Mouse (Mus musculus) hindbrain, embryonic 13.5 days (tissue): ENCODE data around the gene Pdzrn3. TPM values are rescaled to one million over a fixed set of nuclear protein-coding genes. Genes with fewer than 3 reads are reported as not detected.

Experiments
- ATAC-seq: fragments of 200-750 bp; cut with Nextera tagmentation; 2 replicates; pipeline ENCODE4 v1.8.0; 2017; ENCODE audit warnings: moderate TSS enrichment; ENCODE audit not compliant: low FRiP score
- H3K27ac ChIP-seq: fragments of 300-500 bp; sonication (generic); 2 replicates; pipeline ENCODE4 v1.5.1; 2015; ENCODE audit warnings: inconsistent platforms, mild to moderate bottlenecking, moderate library complexity
- H3K27me3 ChIP-seq: fragments of 300-500 bp; sonication (generic); 2 replicates; pipeline ENCODE4 v1.6.1; 2015; ENCODE audit warnings: mild to moderate bottlenecking, inconsistent platforms
- H3K36me3 ChIP-seq: fragments of 300-500 bp; sonication (generic); 2 replicates; pipeline ENCODE4 v1.6.1; 2015; ENCODE audit warnings: mild to moderate bottlenecking, inconsistent platforms
- H3K4me1 ChIP-seq: fragments of 300-500 bp; sonication (generic); replicated peaks from 2 replicates; pipeline ENCODE4 v1.6.1; 2015; ENCODE audit warnings: inconsistent platforms
- H3K4me2 ChIP-seq: fragments of 300-500 bp; sonication (generic); 2 replicates; pipeline ENCODE4 v1.6.1; 2015; ENCODE audit warnings: inconsistent platforms, mild to moderate bottlenecking, moderate library complexity
- H3K4me3 ChIP-seq: fragments of 300-500 bp; sonication (generic); 2 replicates; pipeline ENCODE4 v1.5.1; 2015; ENCODE audit warnings: mild to moderate bottlenecking, inconsistent platforms
- H3K9ac ChIP-seq: fragments of 300-500 bp; sonication (generic); 2 replicates; pipeline ENCODE4 v1.6.1; 2015; ENCODE audit warnings: mild to moderate bottlenecking, inconsistent platforms
- H3K9me3 ChIP-seq: fragments of 300-500 bp; sonication (generic); 2 replicates; pipeline ENCODE4 v1.6.1; 2016; ENCODE audit warnings: inconsistent platforms
- WGBS: fragments of 180-500 bp; shearing (Covaris S2); methylation state at CpG from one replicate; pipeline ENCODE4 v1.1.7; 2015; 5-methylcytosine and 5-hydroxymethylcytosine counted together
- polyA plus RNA-seq: library from polyadenylated mRNA; unstranded; fragments of >200 nt; fragmentation: Nextera tagmentation; extraction: Ambion mirVana; gene quantifications from 2 replicates; pipeline ENCODE4 v1.2.1, GENCODE M21; 2015

Gene Pdzrn3
- polyA plus RNA-seq, 1 experiment from 2014 or later = 28.8 TPM

DNA sequence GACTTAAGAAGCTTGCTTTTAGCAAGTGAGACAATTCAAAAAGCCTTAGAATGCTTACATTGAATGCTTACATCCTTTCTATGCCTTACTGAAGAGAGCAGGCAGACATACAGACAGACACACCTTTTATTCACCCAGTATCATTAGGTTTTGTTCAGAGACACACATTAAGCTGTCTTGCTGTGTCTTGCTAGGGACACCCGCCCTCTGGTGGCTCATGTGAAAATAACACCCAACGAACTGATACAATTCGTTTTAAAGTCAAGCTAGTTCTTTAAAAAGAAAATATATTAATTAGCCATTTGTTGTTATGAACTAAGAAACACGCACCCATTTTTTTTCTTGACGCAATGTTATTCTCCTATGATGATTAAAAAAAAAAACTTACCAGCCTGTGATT lies 180.1 kb downstream of the Pdzrn3 start:
- Histone ChIP-seq H3K4me1 (peaks cover 73% of the 10 kb centered on the region), H3K36me3 (no peaks in the 10 kb centered on the region), H3K9me3 (no peaks in the 10 kb centered on the region), H3K9ac (peak overlapping the region; percentile 6; the same call in 1 of the 2 replicates), H3K4me2 (peak overlapping the region; percentile 78), H3K4me3 (peak overlapping the region; percentile 49), H3K27ac (peak overlapping the region; percentile 86; the same call in 1 of the 2 replicates), H3K27me3 (peaks cover 4% of the 10 kb centered on the region; the same call in 1 of the 2 replicates)
- no peak for ATAC-seq
- 7% methylated on average over 5 of the region's 5 CpGs for WGBS

DNA sequence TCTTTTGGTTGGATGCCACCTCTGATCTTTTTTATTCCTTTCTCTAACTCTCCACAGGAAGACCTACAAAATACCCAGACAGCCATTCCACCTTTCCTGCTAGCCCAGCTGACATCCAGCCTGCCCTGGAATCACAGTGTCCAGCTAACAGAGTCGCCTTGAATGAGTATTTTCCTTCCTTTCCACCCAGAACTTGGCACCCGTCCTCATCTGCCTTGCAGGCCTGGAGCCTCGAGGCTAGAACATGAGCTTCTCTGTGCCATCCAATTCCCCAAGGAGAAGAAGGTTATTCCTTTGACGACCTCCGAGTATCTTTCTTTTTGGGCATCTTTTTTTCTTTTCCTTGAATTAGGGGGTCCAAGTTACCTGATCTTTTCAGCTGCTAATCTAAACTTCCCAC lies 181.8 kb downstream of the Pdzrn3 start:
- Histone ChIP-seq H3K27me3 (peaks cover 4% of the 10 kb centered on the region; the same call in 1 of the 2 replicates), H3K4me2 (peak overlapping the region; percentile 46), H3K27ac (peak overlapping the region; percentile 13), H3K9me3 (no peaks in the 10 kb centered on the region), H3K4me1 (peaks cover 73% of the 10 kb centered on the region), H3K36me3 (0 out of 2 replicates have a peak, but pooled peaks cover 2% of the 10 kb centered on the region), H3K9ac (peak overlapping the region; percentile 60), H3K4me3 (peak overlapping the region; percentile 49)
- WGBS = 59% methylated on average over 5 of the region's 5 CpGs
- no peak for ATAC-seq

DNA sequence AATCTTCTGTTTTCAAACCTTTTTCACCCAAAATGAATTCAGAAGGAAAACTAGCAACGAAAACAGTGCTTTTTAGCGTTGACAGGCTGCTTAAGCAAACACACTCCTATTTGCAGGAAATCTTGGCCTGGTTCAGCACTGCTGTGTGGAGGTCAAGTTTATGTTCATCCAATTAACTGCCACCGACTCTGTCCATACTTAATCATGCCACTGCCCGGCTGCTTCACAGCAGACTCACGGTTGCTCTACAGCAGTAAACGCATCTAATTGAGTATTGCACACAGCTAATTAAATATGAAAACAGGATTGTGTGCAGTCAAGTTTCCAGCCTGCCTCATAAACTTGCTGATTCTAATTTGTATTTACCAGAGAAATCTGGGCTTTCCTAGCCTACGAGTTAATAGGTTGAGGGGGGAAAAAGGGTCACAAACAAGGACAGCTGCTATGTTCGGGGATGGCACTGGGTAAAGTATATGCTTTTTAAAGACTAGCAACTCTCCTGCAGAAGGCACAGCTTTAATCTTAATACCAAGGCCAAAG lies 183.2 kb downstream of the Pdzrn3 start:
- no peak overlapping the region for H3K4me3 ChIP-seq
- peak overlapping the region; percentile 64 for H3K27ac ChIP-seq
- 0 out of 2 replicates have a peak, but pooled peaks cover 10% of the 10 kb centered on the region for H3K36me3 ChIP-seq
- H3K27me3 ChIP-seq = peaks cover 4% of the 10 kb centered on the region; the same call in 1 of the 2 replicates
- H3K9me3 ChIP-seq = no peaks in the 10 kb centered on the region
- H3K4me1 ChIP-seq = peaks cover 59% of the 10 kb centered on the region
- ATAC-seq = no peak
- H3K9ac ChIP-seq = no peak overlapping the region
- 39% methylated on average over 8 of the region's 8 CpGs for WGBS
- H3K4me2 ChIP-seq = peak overlapping the region; percentile 46

DNA sequence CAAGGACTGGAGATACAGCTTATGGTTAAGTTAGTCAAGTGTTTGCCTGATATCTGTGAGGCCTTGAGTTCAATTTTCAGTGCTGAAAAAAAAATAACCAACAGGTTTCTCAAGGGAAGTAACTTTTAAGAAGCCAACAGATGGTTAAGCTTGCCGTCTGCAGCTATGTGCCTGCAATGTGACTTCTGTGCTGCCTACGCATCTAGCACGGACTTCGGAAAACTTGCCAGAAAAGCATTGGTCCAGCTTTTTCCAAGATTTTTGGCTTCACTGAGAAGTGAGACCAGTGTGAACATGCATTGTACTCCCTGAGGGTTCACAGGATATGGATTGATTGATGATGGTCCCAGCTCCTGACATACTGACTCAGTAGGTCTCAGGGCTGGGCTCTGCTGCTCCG lies 186.1 kb downstream of the Pdzrn3 start:
- 92% methylated on average over 5 of the region's 5 CpGs for WGBS

GRCm38 (mm10) chr6:101187322-101187721 lies 190.4 kb downstream of the Pdzrn3 start:
- no peak for ATAC-seq
- H3K27me3 ChIP-seq = no peaks in the 10 kb centered on the region; the same call in 1 of the 2 replicates
- H3K36me3 ChIP-seq = 0 out of 2 replicates have a peak, but pooled peaks cover 10% of the 10 kb centered on the region
- H3K27ac ChIP-seq = 0 out of 2 replicates have a peak overlapping the region, but pooled peaks have one; percentile 8
- 62% methylated on average over 6 of the region's 6 CpGs for WGBS
- no peak overlapping the region for H3K4me3 ChIP-seq
- peaks cover 34% of the 10 kb centered on the region for H3K4me1 ChIP-seq
- H3K4me2 ChIP-seq = no peak overlapping the region
- H3K9me3 ChIP-seq = no peaks in the 10 kb centered on the region
- no peak overlapping the region for H3K9ac ChIP-seq

More for the DNA sequence above, 186.1 kb downstream of the Pdzrn3 start:
- H3K9me3 ChIP-seq = no peaks in the 10 kb centered on the region
- H3K36me3 ChIP-seq = 0 out of 2 replicates have a peak, but pooled peaks cover 10% of the 10 kb centered on the region
- H3K4me3 ChIP-seq = no peak overlapping the region
- H3K9ac ChIP-seq = no peak overlapping the region
- no peak overlapping the region for H3K27ac ChIP-seq
- ATAC-seq = no peak
- no peak overlapping the region for H3K4me2 ChIP-seq
- H3K4me1 ChIP-seq = peaks cover 53% of the 10 kb centered on the region
- no peaks in the 10 kb centered on the region for H3K27me3 ChIP-seq

GRCm38 (mm10) chr6:101186887-101187286 lies 190.8 kb downstream of the Pdzrn3 start:
- no peak overlapping the region for H3K9ac ChIP-seq
- WGBS = 88% methylated on average over 3 of the region's 3 CpGs
- ATAC-seq = no peak

GRCm38 (mm10) chr6:101184103-101184785 lies 193.5 kb downstream of the Pdzrn3 start:
- H3K36me3 ChIP-seq = no peaks in the 10 kb centered on the region
- no peak overlapping the region for H3K4me3 ChIP-seq
- no peaks in the 10 kb centered on the region for H3K9me3 ChIP-seq
- no peak overlapping the region for H3K4me2 ChIP-seq
- H3K9ac ChIP-seq = no peak overlapping the region
- no peaks in the 10 kb centered on the region; the same call in 1 of the 2 replicates for H3K27me3 ChIP-seq
- H3K27ac ChIP-seq = peak overlapping the region; percentile 64
- no peak for ATAC-seq
- 53% methylated on average over 10 of the region's 10 CpGs for WGBS
- H3K4me1 ChIP-seq = peaks cover 40% of the 10 kb centered on the region

More at GRCm38 (mm10) chr6:101186887-101187286, 190.8 kb downstream of the Pdzrn3 start:
- no peak overlapping the region for H3K4me3 ChIP-seq
- no peak overlapping the region for H3K4me2 ChIP-seq
- H3K27me3 ChIP-seq = no peaks in the 10 kb centered on the region; the same call in 1 of the 2 replicates
- peaks cover 34% of the 10 kb centered on the region for H3K4me1 ChIP-seq
- H3K9me3 ChIP-seq = no peaks in the 10 kb centered on the region
- 0 out of 2 replicates have a peak, but pooled peaks cover 10% of the 10 kb centered on the region for H3K36me3 ChIP-seq
- no peak overlapping the region for H3K27ac ChIP-seq

GRCm38 (mm10) chr6:101170699-101171098 lies 207.0 kb downstream of the Pdzrn3 start:
- WGBS = 69% methylated on average over 7 of the region's 7 CpGs
- Histone ChIP-seq H3K9ac (no peak overlapping the region), H3K4me3 (no peak overlapping the region), H3K4me2 (no peak overlapping the region), H3K4me1 (peaks cover 32% of the 10 kb centered on the region), H3K27me3 (no peaks in the 10 kb centered on the region), H3K36me3 (peaks cover 25% of the 10 kb centered on the region), H3K27ac (no peak overlapping the region), H3K9me3 (0 out of 2 replicates have a peak, but pooled peaks cover 5% of the 10 kb centered on the region)
- no peak for ATAC-seq

GRCm38 (mm10) chr6:101153511-101153921 lies 224.2 kb downstream of the Pdzrn3 start:
- Histone ChIP-seq H3K27me3 (no peaks in the 10 kb centered on the region), H3K9me3 (0 out of 2 replicates have a peak, but pooled peaks cover 7% of the 10 kb centered on the region), H3K4me3 (no peak overlapping the region), H3K9ac (no peak overlapping the region), H3K4me1 (peaks cover 36% of the 10 kb centered on the region), H3K27ac (peak overlapping the region; percentile 56), H3K4me2 (no peak overlapping the region), H3K36me3 (peaks cover 24% of the 10 kb centered on the region)
- peak; percentile 65 for ATAC-seq
- 63% methylated on average over 1 of the region's 1 CpGs for WGBS

DNA sequence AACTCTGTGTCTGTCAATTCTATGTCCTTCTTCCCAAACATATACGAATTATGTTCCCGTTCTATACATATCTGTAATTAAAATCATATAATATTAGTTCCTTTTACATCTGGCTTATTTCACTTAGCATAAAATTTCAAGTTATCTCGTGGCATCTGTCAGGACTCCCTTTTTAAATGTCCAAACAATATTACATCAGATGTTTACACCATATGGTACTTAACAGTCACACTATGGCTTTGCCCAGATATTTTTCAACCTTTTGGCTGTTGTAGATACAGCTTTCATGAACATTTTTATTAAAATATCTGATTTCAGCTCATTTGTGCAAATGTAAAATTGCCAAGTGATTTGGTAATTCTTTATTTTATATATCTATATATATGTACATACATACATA lies 242.3 kb downstream of the Pdzrn3 start:
- Histone ChIP-seq H3K4me2 (no peak overlapping the region), H3K9me3 (no peaks in the 10 kb centered on the region), H3K9ac (no peak overlapping the region), H3K4me1 (no peaks in the 10 kb centered on the region), H3K27me3 (no peaks in the 10 kb centered on the region), H3K4me3 (no peak overlapping the region), H3K36me3 (no peaks in the 10 kb centered on the region), H3K27ac (no peak overlapping the region)
- ATAC-seq = no peak
- 88% methylated on average over 3 of the region's 3 CpGs for WGBS

DNA sequence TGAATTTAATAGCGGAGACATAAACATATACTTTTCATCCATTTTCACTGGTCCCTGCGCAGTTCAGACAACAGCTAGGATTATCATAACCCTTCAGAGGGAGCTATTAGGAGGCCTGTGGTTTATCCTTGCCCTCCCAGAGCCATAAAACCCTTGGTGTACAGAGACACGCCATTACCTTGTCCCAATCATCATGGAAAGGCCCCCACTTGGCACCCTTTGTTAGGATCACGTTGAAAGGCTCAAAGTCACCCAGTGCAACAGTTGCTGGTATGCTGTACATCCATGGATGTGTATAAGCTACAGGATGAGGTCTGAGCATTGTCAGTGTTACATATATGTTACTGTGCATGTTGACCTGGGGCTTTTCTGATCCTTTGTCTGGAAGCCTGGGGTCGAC lies 252.3 kb downstream of the Pdzrn3 start:
- H3K27ac ChIP-seq = no peak overlapping the region
- H3K27me3 ChIP-seq = 0 out of 2 replicates have a peak, but pooled peaks cover 5% of the 10 kb centered on the region
- no peak overlapping the region for H3K4me3 ChIP-seq
- H3K9ac ChIP-seq = no peak overlapping the region
- H3K4me1 ChIP-seq = no peaks in the 10 kb centered on the region
- no peaks in the 10 kb centered on the region for H3K9me3 ChIP-seq
- H3K4me2 ChIP-seq = no peak overlapping the region
- ATAC-seq = no peak
- H3K36me3 ChIP-seq = no peaks in the 10 kb centered on the region
- 78% methylated on average over 5 of the region's 5 CpGs for WGBS

- H3K36me3 ChIP-seq = no peaks in the 10 kb centered on the region
- peaks cover 5% of the 10 kb centered on the region; the same call in 1 of the 2 replicates for H3K4me1 ChIP-seq
- WGBS = 75% methylated on average over 1 of the region's 1 CpGs
- H3K9me3 ChIP-seq = no peaks in the 10 kb centered on the region
- no peak for ATAC-seq
- H3K4me2 ChIP-seq = no peak overlapping the region
- H3K27me3 ChIP-seq = no peaks in the 10 kb centered on the region
- no peak overlapping the region for H3K27ac ChIP-seq
- H3K9ac ChIP-seq = no peak overlapping the region
- H3K4me3 ChIP-seq = no peak overlapping the region
Measured at GRCm38 (mm10) chr6:101108951-101109350, 268.7 kb downstream of the Pdzrn3 start.
